Mouse (Mus musculus): Measurements from ENCODE around the gene Fancd2.

Gene Fancd2

DNA sequence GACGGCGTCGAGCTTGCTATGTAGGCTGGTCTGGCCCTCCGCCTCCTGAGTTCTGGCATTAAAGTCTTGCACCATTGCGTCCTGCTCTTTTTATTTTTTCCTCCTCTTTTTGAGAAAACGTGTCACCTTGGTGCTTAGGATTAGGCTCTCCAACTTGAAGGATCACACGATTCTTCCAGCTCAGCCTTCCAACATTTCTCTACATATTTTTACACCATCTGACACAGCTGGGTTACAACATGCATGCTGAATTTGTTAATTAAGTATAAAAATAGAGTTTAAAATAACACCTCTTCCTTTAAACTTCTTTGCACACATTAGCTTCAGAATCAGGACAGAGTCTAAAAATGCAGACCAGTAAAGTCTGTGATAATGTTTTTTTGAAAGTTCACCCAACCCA lies 77.8 kb downstream of the Fancd2 start:
- peak; percentile 84 for DNase-seq (ENCODE audit: low read depth, low spot score)

DNA sequence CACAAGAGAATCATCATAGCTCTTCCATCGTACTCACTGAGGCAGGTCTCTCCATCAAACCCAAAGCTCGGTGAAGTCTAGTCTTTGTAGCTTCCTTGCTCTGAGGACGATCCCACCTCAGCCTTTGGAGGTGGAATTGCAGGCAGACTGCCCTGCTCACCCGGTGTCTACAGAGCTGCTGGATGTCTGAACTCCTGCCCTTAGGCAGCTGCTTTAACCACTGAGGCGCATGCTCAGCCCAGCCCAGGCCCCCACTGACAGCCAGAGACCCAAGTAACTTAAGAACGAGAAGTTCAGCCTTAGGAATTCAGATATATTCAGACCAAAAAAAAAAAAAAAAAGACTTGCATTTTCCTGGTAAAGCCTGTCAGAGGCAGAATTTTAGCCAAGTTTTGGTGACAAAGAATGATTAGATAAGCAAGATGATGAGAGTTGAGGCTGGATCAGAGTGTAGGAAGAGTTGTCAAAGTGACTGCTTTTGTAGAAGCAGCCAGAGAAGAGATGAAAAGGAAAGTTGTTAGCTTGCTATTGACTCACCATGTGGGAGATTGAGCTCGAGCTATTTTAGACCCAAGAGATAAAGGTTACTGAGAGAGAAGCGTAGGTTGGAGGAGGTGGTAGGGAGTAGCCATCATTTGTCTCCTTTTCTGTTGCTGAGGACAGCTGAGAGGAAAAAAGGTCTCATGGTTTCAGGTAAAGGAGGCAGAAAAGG lies 80.9 kb downstream of the Fancd2 start:
- peak; percentile 93 for DNase-seq (ENCODE audit: low read depth, low spot score)

GRCm38 (mm10) chr6:113614152-113614551 lies 82.7 kb downstream of the Fancd2 start:
- DNase-seq (ENCODE audit: low read depth, low spot score) = peak; percentile 55

DNA sequence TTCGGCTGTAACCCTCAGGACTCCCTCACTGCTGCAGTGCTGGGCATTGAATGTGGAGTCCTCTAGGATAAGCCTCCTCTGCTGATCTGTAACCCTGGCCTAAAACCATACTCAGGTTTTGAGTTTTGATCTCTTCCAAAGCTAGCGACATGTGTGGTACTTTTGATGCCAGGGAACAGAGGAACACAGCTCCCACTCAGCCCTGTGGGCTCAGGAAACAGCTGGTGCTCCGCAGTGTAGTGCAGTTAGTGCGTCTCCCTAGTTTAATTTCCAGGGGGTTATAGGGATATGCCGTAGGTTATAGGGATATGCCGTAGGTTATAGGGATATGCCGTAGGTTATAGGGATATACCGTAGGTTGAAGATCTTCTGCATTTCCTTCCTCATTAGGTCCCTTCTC lies 83.5 kb downstream of the Fancd2 start:
- DNase-seq (ENCODE audit: low read depth, low spot score) = peak; percentile 70

DNA sequence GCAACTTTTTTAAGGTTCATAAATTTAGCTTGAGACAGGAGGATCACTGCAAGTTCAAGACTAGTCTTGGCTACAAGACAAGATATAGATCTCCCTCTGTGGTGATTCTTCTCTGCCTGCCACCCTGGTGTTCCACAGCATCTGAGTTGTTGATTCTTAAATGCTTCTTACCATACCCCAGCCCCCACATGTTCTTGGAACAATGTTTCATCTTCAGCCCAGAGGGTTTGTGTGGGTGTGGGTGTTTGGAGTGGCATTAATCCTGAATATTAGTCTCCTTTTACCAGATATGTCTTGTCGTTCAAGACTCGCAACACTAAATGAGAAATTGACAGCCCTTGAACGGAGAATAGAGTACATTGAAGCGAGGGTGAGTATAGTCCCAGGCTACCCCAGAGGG lies 84.0 kb downstream of the Fancd2 start:
- DNase-seq (ENCODE audit: low read depth, low spot score) = no peak

DNA sequence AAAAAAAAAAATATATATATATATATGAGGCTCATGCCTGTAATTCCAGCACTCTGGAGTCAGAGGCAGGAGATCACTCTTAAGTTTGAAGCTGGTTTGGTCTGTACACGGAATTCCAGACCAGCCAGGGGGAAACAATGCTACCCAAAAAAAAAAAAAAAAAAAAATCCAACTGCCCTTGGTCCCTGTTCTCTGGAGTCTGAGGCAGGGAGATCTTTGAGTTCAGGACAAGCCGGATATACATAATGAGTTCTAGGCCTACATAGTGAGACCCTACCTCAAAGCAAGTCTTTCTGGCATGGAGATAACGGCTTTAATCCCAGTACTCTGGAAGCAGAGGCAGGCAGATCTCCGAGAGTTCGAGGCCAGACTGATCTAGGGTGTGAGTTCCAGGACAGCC lies 91.9 kb downstream of the Fancd2 start:
- DNase-seq (ENCODE audit: low read depth, low spot score) = no peak

DNA sequence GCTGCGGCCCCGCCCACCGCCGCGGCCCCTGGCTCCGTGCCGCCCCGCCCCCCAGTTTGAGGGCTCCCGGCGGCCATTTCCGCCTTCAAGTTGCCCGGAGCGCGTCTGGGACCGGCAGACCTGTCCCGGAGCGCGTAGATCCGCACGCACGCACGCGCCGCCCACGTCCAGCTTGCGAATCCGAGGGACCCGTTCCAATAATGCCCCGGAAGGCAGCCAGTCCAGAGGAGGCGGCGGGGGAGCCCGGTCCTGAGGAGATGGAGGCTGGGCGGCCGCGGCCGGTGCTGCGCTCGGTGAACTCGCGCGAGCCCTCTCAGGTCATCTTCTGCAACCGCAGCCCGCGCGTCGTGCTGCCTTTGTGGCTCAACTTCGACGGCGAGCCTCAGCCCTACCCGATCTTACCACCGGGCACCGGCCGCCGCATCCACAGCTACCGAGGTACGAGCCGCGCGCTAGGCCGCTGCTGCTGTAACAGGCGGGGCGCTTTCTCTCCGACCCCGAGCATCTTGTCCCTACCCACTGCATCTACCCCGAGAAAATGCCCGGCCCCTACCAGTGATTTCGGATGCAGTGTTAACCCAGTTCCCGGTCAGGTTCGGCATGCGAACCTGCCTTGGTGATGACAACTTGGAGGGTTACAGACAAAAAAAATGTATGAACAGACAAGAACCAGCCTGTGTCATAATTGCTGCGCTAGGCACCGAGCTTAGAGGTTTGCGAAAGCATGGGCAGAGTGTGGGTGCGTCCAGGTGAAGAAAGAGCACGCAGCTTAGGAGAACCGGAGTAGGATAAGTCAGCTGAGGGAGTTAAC lies 92.7 kb downstream of the Fancd2 start, which contains the start of gene Vhl:
TSS of gene Vhl (plus strand) at position 19 of the 811 bp plus-strand sequence.
- DNase-seq (ENCODE audit: low read depth, low spot score) = no peak

DNA sequence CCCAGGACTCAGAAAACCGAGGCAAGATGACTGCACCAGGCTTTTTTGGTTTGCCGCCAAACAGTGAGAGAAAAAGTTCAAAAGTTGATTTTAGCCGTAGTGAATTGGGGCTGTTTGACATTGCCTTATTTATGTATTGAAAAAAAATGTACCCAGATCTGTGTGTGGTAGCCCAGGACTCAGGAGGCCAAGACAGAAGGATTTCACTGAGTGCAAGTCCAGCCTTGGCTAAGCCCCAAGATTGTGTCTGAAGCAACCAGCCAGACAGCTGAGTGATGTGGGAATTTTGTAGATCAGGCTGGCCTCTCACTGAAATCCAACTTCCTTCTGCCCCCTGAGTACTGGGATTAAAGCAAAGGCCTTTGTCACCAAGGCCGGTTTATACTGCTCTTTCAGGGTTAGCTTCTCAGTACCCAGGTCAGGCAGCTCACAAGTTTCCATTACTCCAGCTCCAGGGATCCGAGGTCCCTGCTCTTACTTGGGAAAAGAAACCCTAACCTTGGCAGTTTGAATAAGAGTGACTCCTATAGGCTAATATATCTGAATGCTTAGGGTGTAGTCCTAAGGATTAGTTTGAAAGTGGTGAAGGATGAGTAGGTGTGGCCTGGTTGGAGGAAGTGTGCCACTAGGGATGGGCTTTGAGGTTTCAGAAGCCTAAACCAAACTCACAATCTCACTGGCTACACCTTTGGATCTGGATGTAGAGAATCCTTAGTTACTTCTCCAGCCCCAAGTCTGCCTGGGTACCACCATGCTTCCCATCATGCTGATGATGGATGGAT lies 93.7 kb downstream of the Fancd2 start:
- DNase-seq (ENCODE audit: low read depth, low spot score) = no peak

DNA sequence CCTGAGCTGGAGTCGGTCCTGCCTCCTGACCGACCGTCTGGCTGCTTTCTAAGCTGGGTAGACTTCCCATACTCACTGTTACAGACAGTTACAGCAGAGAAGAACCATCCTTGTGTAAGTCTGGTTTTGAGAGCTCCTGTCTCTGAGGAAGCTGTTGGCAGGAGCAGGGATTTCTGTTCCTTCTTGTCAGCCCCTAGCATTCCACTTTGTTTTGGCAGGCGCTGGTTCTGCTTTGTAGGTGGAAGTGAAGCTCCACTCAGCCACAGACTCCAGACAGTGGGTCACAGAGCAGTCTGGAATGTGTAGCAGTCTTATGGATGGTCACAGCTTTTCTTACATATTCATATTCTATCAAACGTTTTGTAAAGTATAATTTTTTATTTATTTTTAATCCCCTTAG lies 98.8 kb downstream of the Fancd2 start:
- DNase-seq (ENCODE audit: low read depth, low spot score) = no peak

- no peak for DNase-seq (ENCODE audit: low read depth, low spot score)
These were observed 101.4 kb downstream of the Fancd2 start for GRCm38 (mm10) chr6:113632863-113633262.

- peak; percentile 74 for DNase-seq (ENCODE audit: low read depth, low spot score)
These were observed 107.0 kb downstream of the Fancd2 start, which contains the start of gene Irak2 for GRCm38 (mm10) chr6:113638302-113639040. Gene Irak2, plus strand, starts transcription at chr6:113638467.

GRCm38 (mm10) chr6:113639201-113639600 lies 107.7 kb downstream of the Fancd2 start:
- no peak for DNase-seq (ENCODE audit: low read depth, low spot score)

GRCm38 (mm10) chr6:113642605-113643004 lies 111.1 kb downstream of the Fancd2 start:
- no peak for DNase-seq (ENCODE audit: low read depth, low spot score)

- DNase-seq (ENCODE audit: low read depth, low spot score) = no peak
These were observed 111.5 kb downstream of the Fancd2 start for GRCm38 (mm10) chr6:113643021-113643420.

DNA sequence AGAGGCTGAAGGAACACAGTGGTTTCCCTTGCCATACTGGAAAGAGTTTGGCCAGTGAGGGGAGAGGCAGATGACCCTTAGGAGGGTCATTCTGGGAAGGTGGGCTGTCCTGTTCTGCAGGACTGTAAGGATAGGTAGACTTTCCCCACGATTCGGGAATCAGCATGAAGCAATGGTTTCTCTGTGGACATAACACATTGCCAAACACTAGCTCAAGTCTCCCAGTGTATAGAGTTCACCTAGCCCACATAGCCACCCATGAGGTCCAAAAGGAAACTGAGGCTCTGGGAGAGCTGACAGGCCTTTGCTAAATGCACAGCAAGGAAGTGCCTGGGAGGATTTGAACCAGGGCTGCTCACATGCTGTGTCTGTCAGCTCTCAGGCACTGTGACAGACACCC lies 112.5 kb downstream of the Fancd2 start:
- no peak for DNase-seq (ENCODE audit: low read depth, low spot score)

DNA sequence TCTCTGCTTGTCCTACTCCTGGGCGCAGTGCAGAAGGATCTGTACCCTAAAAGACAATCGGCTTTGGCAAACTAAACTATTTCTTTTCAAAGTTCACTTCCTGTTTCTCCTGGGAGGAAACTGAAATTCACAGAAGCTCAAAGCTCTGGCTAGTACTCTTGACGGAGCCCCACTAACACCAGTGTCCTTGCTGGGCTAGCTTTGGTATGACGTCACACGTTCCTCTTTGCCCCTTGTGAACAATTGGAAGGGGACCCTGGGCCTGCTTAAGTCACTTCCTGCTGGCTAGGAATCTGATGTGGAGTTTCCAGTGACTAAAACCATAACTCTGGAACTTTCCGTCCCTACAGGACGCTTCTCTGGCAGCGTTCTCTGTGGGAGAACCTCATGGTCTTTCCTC lies 113.3 kb downstream of the Fancd2 start:
- no peak for DNase-seq (ENCODE audit: low read depth, low spot score)
